9 mouse cellular contexts compared by ENCODE assay signal in the genomic region with DNA sequence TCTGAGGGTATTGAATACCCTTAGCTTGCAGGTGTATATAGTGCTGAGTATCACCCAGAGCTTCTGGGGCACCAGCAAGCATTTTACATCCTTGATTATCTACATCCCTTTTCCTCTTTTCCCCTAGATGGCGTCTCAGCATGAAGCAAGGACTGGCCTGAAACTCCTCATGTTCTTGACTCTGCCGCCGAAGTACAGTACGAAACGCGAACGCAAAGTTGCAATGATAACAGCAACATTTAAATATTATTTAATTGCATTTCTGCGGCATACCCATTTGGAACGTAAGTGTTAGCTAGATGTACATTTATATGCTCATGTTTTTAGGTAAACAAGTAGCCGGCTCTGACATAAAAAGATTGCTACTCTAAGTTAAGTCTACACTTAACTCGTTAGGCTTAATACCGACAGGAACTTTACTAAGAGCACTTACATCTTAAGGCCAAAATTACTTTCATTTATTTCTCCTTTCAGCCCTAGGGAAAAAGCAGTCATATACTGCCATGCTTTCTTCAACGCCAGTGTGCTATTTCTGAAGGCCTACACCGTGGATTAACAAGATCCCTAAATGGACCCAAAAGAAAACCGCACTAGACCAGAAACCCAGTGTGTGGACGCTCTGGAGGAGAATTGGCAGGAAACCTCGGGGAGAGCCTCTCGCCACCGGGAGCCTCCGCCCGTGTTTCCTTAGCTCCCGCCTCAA. TPM values are rescaled to one million over a fixed set of nuclear protein-coding genes. Genes with fewer than 3 reads are reported as not detected.
DNase-seq lines count a peak whose midpoint lies in the region; ATAC-seq lines count a peak whose summit lies in the region.
"Had no signal": no experiment of that assay in that cellular context is flagged by ENCODE, and none has a peak within 500 bp of the region (broad histone marks: within the 10 kb centered on the region; RNA-seq: fewer than 3 reads in every experiment).

No protein-coding gene starts in this region.

- peak overlapping the region; percentile 89 for H3K4me3 ChIP-seq in embryonic facial prominence, embryonic 10.5 days
- H3K4me3 ChIP-seq in heart, embryonic 10.5 days = peak overlapping the region; percentile 93
- peak overlapping the region; percentile 90 for H3K4me3 ChIP-seq in kidney, embryonic 14.5 days (ENCODE audit: low read length)

- peaks cover 10% of the 10 kb centered on the region for H3K4me1 ChIP-seq in embryonic facial prominence, embryonic 10.5 days
- H3K4me1 ChIP-seq in heart, embryonic 10.5 days = peaks cover 6% of the 10 kb centered on the region; the same call in 1 of the 2 replicates
- 0 out of 2 replicates have a peak, but pooled peaks cover 5% of the 10 kb centered on the region for H3K4me1 ChIP-seq in kidney, embryonic 14.5 days (ENCODE audit: control insufficient read depth, insufficient read depth, low read length)

- peak overlapping the region; percentile 85 for H3K9ac ChIP-seq in kidney, embryonic 14.5 days (ENCODE audit: low read depth, low read length)

- H3K9me3 ChIP-seq in embryonic facial prominence, embryonic 10.5 days = no peaks in the 10 kb centered on the region
- no peaks in the 10 kb centered on the region for H3K9me3 ChIP-seq in heart, embryonic 10.5 days
- H3K9me3 ChIP-seq in kidney, embryonic 14.5 days (ENCODE audit: control insufficient read depth, low read length) = no peaks in the 10 kb centered on the region

- no peaks in the 10 kb centered on the region for H3K27me3 ChIP-seq in embryonic facial prominence, embryonic 10.5 days (replicated peaks; ENCODE audit: low read depth, poor library complexity, severe bottlenecking)
- H3K27me3 ChIP-seq in heart, embryonic 10.5 days (ENCODE audit: insufficient read depth, poor library complexity, severe bottlenecking) = no peaks in the 10 kb centered on the region
- H3K27me3 ChIP-seq in kidney, embryonic 14.5 days (ENCODE audit: control insufficient read depth, insufficient read depth, low read length) = no peaks in the 10 kb centered on the region

- DNase-seq in B cell, adult 2 months = peak; percentile 35 to 42
- peak; percentile 18 for DNase-seq in adrenal gland, adult 8-10 months
- peak; percentile 38 for DNase-seq in embryonic facial prominence, embryonic 10.5 days (ENCODE audit: low spot score)
- no peak for DNase-seq in heart, embryonic 10.5 days (ENCODE audit: low spot score)
- DNase-seq in liver = peak; percentile 54
- peak; percentile 23 for DNase-seq in testis, postnatal 14 days (ENCODE audit: low spot score)

- peak overlapping the region; percentile 61 for H3K4me2 ChIP-seq in kidney, embryonic 14.5 days (replicated peaks; ENCODE audit: low read depth, low read length)

- peak overlapping the region; percentile 90 for H3K27ac ChIP-seq in embryonic facial prominence, embryonic 10.5 days (replicated peaks)
- peak overlapping the region; percentile 92 for H3K27ac ChIP-seq in heart, embryonic 10.5 days
- H3K27ac ChIP-seq in kidney, embryonic 14.5 days (ENCODE audit: low read depth, low read length) = peak overlapping the region; percentile 68; the same call in 1 of the 2 replicates

- 2% methylated on average over 22 of the region's 22 CpGs for WGBS in embryonic facial prominence, embryonic 10.5 days
- WGBS in heart, embryonic 10.5 days = 2% methylated on average over 22 of the region's 22 CpGs
- 1% methylated on average over 22 of the region's 22 CpGs for WGBS in kidney, embryonic 14.5 days

- H3K36me3 ChIP-seq in embryonic facial prominence, embryonic 10.5 days (replicated peaks) = peaks cover 3% of the 10 kb centered on the region
- no peaks in the 10 kb centered on the region; the same call in 1 of the 2 replicates for H3K36me3 ChIP-seq in heart, embryonic 10.5 days
- no peaks in the 10 kb centered on the region for H3K36me3 ChIP-seq in kidney, embryonic 14.5 days (ENCODE audit: control insufficient read depth, insufficient read depth, low read length)

- peak; percentile 63 for ATAC-seq in kidney, embryonic 14.5 days (ENCODE audit: low FRiP score, low TSS enrichment)
- peak; percentile 51 for ATAC-seq in monocyte, adult 5-6 weeks (replicated peaks; ENCODE audit: insufficient number of reproducible peaks, low FRiP score, low TSS enrichment, poor library complexity, severe bottlenecking)

RNA-seq across cellular contexts. Expression of a gene that starts 0.4 kb away (rescaled TPM):
- 10 to 100 TPM; 20.6 to 29.6 (median 27.5) TPM for total RNA-seq in adrenal gland, adult 8-10 months (2022)
- polyA plus RNA-seq in embryonic facial prominence, embryonic 10.5 days (2016; fragmentation: Nextera tagmentation; extraction: Ambion mirVana) = 46.6 TPM in 2 replicates
- 31.2 and 36.0 TPM in 2 replicates for polyA plus RNA-seq in heart, embryonic 10.5 days (2016; fragmentation: Nextera tagmentation; extraction: Ambion mirVana)
- 48.4 and 48.9 TPM in 2 replicates for polyA plus RNA-seq in kidney, embryonic 14.5 days (2014; fragmentation: Nextera tagmentation; extraction: Ambion mirVana)
- total RNA-seq in monocyte, adult 5-6 weeks (2017) = 31.3 to 41.9 TPM (median 40.8 TPM) in 3 replicates

RNA-seq across cellular contexts. Expression of a gene that starts 39.9 kb away (rescaled TPM):
- 10 to 100 TPM; 20.7 to 32.5 (median 25.3) TPM for total RNA-seq in adrenal gland, adult 8-10 months (2022)
- 10.8 and 12.3 TPM in 2 replicates for polyA plus RNA-seq in embryonic facial prominence, embryonic 10.5 days (2016; fragmentation: Nextera tagmentation; extraction: Ambion mirVana)
- 8.9 and 9.5 TPM in 2 replicates for polyA plus RNA-seq in heart, embryonic 10.5 days (2016; fragmentation: Nextera tagmentation; extraction: Ambion mirVana)
- 5.9 and 12.6 TPM in 2 replicates for polyA plus RNA-seq in kidney, embryonic 14.5 days (2014; fragmentation: Nextera tagmentation; extraction: Ambion mirVana)
- 24.5 to 27.2 TPM (median 26.4 TPM) in 3 replicates for total RNA-seq in monocyte, adult 5-6 weeks (2017)

RNA-seq across cellular contexts. Expression of a gene that starts 39.9 kb away (rescaled TPM):
- 10 to 100 TPM in 2 of 4 experiments, 1 to 10 TPM in 2; 7.7 to 14.2 (median 9.8) TPM for total RNA-seq in adrenal gland, adult 8-10 months (2022)
- polyA plus RNA-seq in embryonic facial prominence, embryonic 10.5 days (2016; fragmentation: Nextera tagmentation; extraction: Ambion mirVana) = 21.3 and 24.3 TPM in 2 replicates
- polyA plus RNA-seq in heart, embryonic 10.5 days (2016; fragmentation: Nextera tagmentation; extraction: Ambion mirVana) = 26.7 and 28.0 TPM in 2 replicates
- polyA plus RNA-seq in kidney, embryonic 14.5 days (2014; fragmentation: Nextera tagmentation; extraction: Ambion mirVana) = 12.4 and 13.7 TPM in 2 replicates
- total RNA-seq in monocyte, adult 5-6 weeks (2017) = 33.6 to 48.4 TPM (median 45.4 TPM) in 3 replicates

RNA-seq across cellular contexts. Expression of a gene that starts 41.3 kb away (rescaled TPM):
- total RNA-seq in adrenal gland, adult 8-10 months (2022) = not detected
- 0.52 TPM in 1 of 2 replicates, not detected in the other for polyA plus RNA-seq in embryonic facial prominence, embryonic 10.5 days (2016; fragmentation: Nextera tagmentation; extraction: Ambion mirVana)
- polyA plus RNA-seq in heart, embryonic 10.5 days (2016; fragmentation: Nextera tagmentation; extraction: Ambion mirVana) = not detected in 2 replicates
- polyA plus RNA-seq in kidney, embryonic 14.5 days (2014; fragmentation: Nextera tagmentation; extraction: Ambion mirVana) = not detected in 2 replicates
- not detected in 3 replicates for total RNA-seq in monocyte, adult 5-6 weeks (2017)
- total RNA-seq: layer of hippocampus, adult 18-20 months had no signal
